Mouse (Mus musculus): Measurements from ENCODE around the gene Eno1. TPM values are rescaled to one million over a fixed set of nuclear protein-coding genes. Genes with fewer than 3 reads are reported as not detected.

The Eno1 gene
- polyA plus RNA-seq, 1 experiment: 96.4 TPM

GRCm38 (mm10) chr4:150238433-150239086 is 2.0 kb downstream of the Eno1 start:
- no peak for TF ChIP-seq CTCF (IDR thresholded peaks at IDR 0.05; ENCODE audit: control insufficient read depth, insufficient read depth, low read length)
- no peak for TF ChIP-seq POLR2A (IDR thresholded peaks at IDR 0.05; ENCODE audit: borderline replicate concordance, control insufficient read depth, low read depth, low read length)
- Histone ChIP-seq H3K4me3 (replicated peaks; ENCODE audit: control insufficient read depth, low read depth, low read length) (peak overlapping the region; percentile 89), H3K27ac (ENCODE audit: control insufficient read depth, insufficient read depth, low read depth, low read length, poor library complexity) (peak overlapping the region; percentile 44; the same call in 1 of the 2 replicates), H3K4me1 (ENCODE audit: control insufficient read depth, insufficient read depth, low read length) (peaks cover 7% of the 10 kb centered on the region; the same call in 1 of the 2 replicates)
- 20% methylated on average over 3 of the region's 3 CpGs for WGBS

- H3K4me1 ChIP-seq (ENCODE audit: control insufficient read depth, insufficient read depth, low read length): peaks cover 7% of the 10 kb centered on the region; the same call in 1 of the 2 replicates
Measured at GRCm38 (mm10) chr4:150239087-150239480, 2.6 kb downstream of the Eno1 start.

GRCm38 (mm10) chr4:150239503-150239902 is 3.0 kb downstream of the Eno1 start:
- WGBS: 18% methylated on average over 6 of the region's 6 CpGs
- H3K4me1 ChIP-seq (ENCODE audit: control insufficient read depth, insufficient read depth, low read length): peaks cover 7% of the 10 kb centered on the region; the same call in 1 of the 2 replicates

More at GRCm38 (mm10) chr4:150239087-150239480, 2.6 kb downstream of the Eno1 start:
- H3K27ac ChIP-seq (ENCODE audit: control insufficient read depth, insufficient read depth, low read depth, low read length, poor library complexity): peak overlapping the region; percentile 44; the same call in 1 of the 2 replicates
- WGBS: 43% methylated on average over 5 of the region's 5 CpGs
- TF ChIP-seq CTCF (IDR thresholded peaks at IDR 0.05; ENCODE audit: control insufficient read depth, insufficient read depth, low read length) (no peak), POLR2A (IDR thresholded peaks at IDR 0.05; ENCODE audit: borderline replicate concordance, control insufficient read depth, low read depth, low read length) (no peak)
- H3K4me3 ChIP-seq (replicated peaks; ENCODE audit: control insufficient read depth, low read depth, low read length): peak overlapping the region; percentile 43

GRCm38 (mm10) chr4:150239951-150240368 is 3.4 kb downstream of the Eno1 start:
- TF ChIP-seq CTCF (IDR thresholded peaks at IDR 0.05; ENCODE audit: control insufficient read depth, insufficient read depth, low read length) (peak; percentile 54), POLR2A (IDR thresholded peaks at IDR 0.05; ENCODE audit: borderline replicate concordance, control insufficient read depth, low read depth, low read length) (no peak)
- H3K27ac ChIP-seq (ENCODE audit: control insufficient read depth, insufficient read depth, low read depth, low read length, poor library complexity): peak overlapping the region; percentile 44; the same call in 1 of the 2 replicates

More at GRCm38 (mm10) chr4:150239503-150239902, 3.0 kb downstream of the Eno1 start:
- TF ChIP-seq CTCF (IDR thresholded peaks at IDR 0.05; ENCODE audit: control insufficient read depth, insufficient read depth, low read length) (no peak), POLR2A (IDR thresholded peaks at IDR 0.05; ENCODE audit: borderline replicate concordance, control insufficient read depth, low read depth, low read length) (no peak)
- Histone ChIP-seq H3K4me3 (replicated peaks; ENCODE audit: control insufficient read depth, low read depth, low read length) (peak overlapping the region; percentile 1), H3K27ac (ENCODE audit: control insufficient read depth, insufficient read depth, low read depth, low read length, poor library complexity) (peak overlapping the region; percentile 44; the same call in 1 of the 2 replicates)

GRCm38 (mm10) chr4:150240381-150240886 is 3.9 kb downstream of the Eno1 start:
- WGBS: 69% methylated on average over 1 of the region's 1 CpGs
- Histone ChIP-seq H3K27ac (ENCODE audit: control insufficient read depth, insufficient read depth, low read depth, low read length, poor library complexity) (peak overlapping the region; percentile 28), H3K4me1 (ENCODE audit: control insufficient read depth, insufficient read depth, low read length) (peaks cover 7% of the 10 kb centered on the region; the same call in 1 of the 2 replicates), H3K4me3 (replicated peaks; ENCODE audit: control insufficient read depth, low read depth, low read length) (no peak overlapping the region)
- TF ChIP-seq CTCF (IDR thresholded peaks at IDR 0.05; ENCODE audit: control insufficient read depth, insufficient read depth, low read length) (no peak), POLR2A (IDR thresholded peaks at IDR 0.05; ENCODE audit: borderline replicate concordance, control insufficient read depth, low read depth, low read length) (no peak)

More at GRCm38 (mm10) chr4:150239951-150240368, 3.4 kb downstream of the Eno1 start:
- peaks cover 7% of the 10 kb centered on the region; the same call in 1 of the 2 replicates for H3K4me1 ChIP-seq (ENCODE audit: control insufficient read depth, insufficient read depth, low read length)
- H3K4me3 ChIP-seq (replicated peaks; ENCODE audit: control insufficient read depth, low read depth, low read length): peak overlapping the region; percentile 4
- WGBS: 5% methylated on average over 6 of the region's 6 CpGs

- WGBS: 63% methylated on average over 4 of the region's 4 CpGs
- peaks cover 7% of the 10 kb centered on the region; the same call in 1 of the 2 replicates for H3K4me1 ChIP-seq (ENCODE audit: control insufficient read depth, insufficient read depth, low read length)
- peak overlapping the region; percentile 13 for H3K27ac ChIP-seq (ENCODE audit: control insufficient read depth, insufficient read depth, low read depth, low read length, poor library complexity)
- no peak for TF ChIP-seq POLR2A (IDR thresholded peaks at IDR 0.05; ENCODE audit: borderline replicate concordance, control insufficient read depth, low read depth, low read length)
- no peak for TF ChIP-seq CTCF (IDR thresholded peaks at IDR 0.05; ENCODE audit: control insufficient read depth, insufficient read depth, low read length)
- no peak overlapping the region for H3K4me3 ChIP-seq (replicated peaks; ENCODE audit: control insufficient read depth, low read depth, low read length)
Measured at GRCm38 (mm10) chr4:150241708-150242107, 5.2 kb downstream of the Eno1 start.

- peaks cover 7% of the 10 kb centered on the region; the same call in 1 of the 2 replicates for H3K4me1 ChIP-seq (ENCODE audit: control insufficient read depth, insufficient read depth, low read length)
- WGBS: 18% methylated on average over 5 of the region's 5 CpGs
- no peak for TF ChIP-seq CTCF (IDR thresholded peaks at IDR 0.05; ENCODE audit: control insufficient read depth, insufficient read depth, low read length)
- TF ChIP-seq POLR2A (IDR thresholded peaks at IDR 0.05; ENCODE audit: borderline replicate concordance, control insufficient read depth, low read depth, low read length): no peak
- H3K27ac ChIP-seq (ENCODE audit: control insufficient read depth, insufficient read depth, low read depth, low read length, poor library complexity): peak overlapping the region; percentile 71; the same call in 1 of the 2 replicates
- H3K4me3 ChIP-seq (replicated peaks; ENCODE audit: control insufficient read depth, low read depth, low read length): no peak overlapping the region
Measured at GRCm38 (mm10) chr4:150242745-150243144, 6.2 kb downstream of the Eno1 start.

GRCm38 (mm10) chr4:150245876-150246275 is 9.4 kb downstream of the Eno1 start:
- H3K27ac ChIP-seq (ENCODE audit: control insufficient read depth, insufficient read depth, low read depth, low read length, poor library complexity): no peak overlapping the region
- H3K4me3 ChIP-seq (replicated peaks; ENCODE audit: control insufficient read depth, low read depth, low read length): no peak overlapping the region
- 66% methylated on average over 2 of the region's 2 CpGs for WGBS
- no peak for TF ChIP-seq POLR2A (IDR thresholded peaks at IDR 0.05; ENCODE audit: borderline replicate concordance, control insufficient read depth, low read depth, low read length)
- no peak for TF ChIP-seq CTCF (IDR thresholded peaks at IDR 0.05; ENCODE audit: control insufficient read depth, insufficient read depth, low read length)
- H3K4me1 ChIP-seq (ENCODE audit: control insufficient read depth, insufficient read depth, low read length): peaks cover 4% of the 10 kb centered on the region; the same call in 1 of the 2 replicates

All from bone marrow, adult 2 months (tissue).